Mouse (Mus musculus): ENCODE results near the gene Ercc4.
"Not testable (repeated sequence)": the region's sequence is repeated elsewhere in the genome, so short reads cannot be mapped to it uniquely, and the experiment has no call there.

Gene Ercc4

GRCm38 (mm10) chr16:13109156-13109989 is at the start of gene Ercc4:
Ercc4 (plus strand) TSS chr16:13109684.
- peak; percentile 97 for DNase-seq (ENCODE audit: extremely low read depth, insufficient read length, low spot score)

DNA sequence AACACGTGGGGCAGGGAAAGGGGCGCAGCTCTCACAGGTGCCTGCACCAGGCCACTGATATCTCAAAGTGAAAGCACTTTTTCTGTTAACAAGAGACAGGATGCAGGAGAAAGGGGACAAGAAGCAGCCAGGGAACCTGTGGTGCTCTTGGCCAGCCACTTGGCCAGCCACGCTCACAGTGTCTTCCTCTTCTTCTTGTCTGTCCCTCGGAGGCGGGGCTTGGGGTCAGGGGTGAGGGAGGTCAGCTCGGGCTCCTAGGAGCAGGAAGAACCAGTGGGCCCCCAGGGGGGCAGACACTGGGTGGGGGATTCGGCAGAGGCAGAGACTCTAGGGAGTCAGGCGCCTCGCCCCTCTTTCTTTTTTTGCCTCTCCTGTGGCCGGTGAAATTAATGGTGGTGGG is 48.4 kb upstream of the Ercc4 start:
- DNase-seq (ENCODE audit: extremely low read depth, insufficient read length, low spot score): peak; percentile 10

DNA sequence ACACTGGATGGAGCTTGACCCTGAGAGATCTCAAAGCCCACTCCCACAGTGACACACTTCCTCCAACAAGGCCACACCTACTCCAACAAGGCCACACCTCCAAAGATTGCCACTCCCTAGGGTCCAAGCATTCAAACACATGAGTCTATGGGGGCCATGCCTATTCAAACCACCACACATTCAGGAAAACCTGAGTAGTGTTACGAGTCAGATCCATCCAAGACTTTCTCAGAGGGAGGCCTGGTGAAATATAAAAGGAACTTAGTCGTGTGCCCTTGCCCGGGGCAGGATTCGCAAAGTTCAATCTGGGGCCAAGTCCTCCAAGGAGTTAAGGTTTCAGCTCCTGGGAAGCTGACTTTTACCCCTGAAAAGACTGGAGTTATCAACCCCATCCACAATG is 35.3 kb upstream of the Ercc4 start:
- DNase-seq (ENCODE audit: extremely low read depth, insufficient read length, low spot score): no peak

- no peak for DNase-seq (ENCODE audit: extremely low read depth, insufficient read length, low spot score)
Observed at GRCm38 (mm10) chr16:13080161-13080560, 29.3 kb upstream of the Ercc4 start.

DNA sequence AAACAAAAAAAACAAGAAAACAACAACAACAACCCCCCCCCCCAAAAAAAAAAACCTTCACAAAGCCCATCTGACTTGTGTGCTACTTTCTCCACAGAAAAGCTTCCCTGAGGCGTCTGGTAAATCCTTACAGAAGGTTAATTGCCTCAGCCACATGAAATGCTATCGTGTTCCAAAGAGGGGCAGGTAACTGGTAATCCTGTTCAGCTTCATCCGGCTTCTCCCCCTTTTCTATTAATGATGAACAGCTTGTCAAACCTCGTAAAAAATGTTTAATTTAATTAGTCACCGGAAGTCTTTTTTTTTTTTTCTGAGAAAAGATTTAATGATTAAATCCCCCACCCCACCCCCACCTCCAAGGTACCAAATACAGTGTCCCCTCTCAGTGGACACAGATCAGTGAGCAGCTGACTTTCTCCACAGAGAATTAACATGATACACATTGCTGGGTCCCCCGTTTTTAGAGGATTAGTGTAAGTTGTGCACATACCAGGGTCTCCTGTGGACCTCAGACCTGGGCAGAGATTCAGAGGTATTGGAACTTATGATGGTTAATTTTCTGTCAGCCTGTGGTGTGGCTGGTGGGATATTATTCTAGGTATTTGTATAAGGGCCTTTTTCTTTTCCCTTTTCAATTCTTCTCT is 26.2 kb upstream of the Ercc4 start:
- DNase-seq (ENCODE audit: extremely low read depth, insufficient read length, low spot score): no peak

GRCm38 (mm10) chr16:13108356-13108755 is 1.1 kb upstream of the Ercc4 start:
- DNase-seq (ENCODE audit: extremely low read depth, insufficient read length, low spot score): no peak

DNA sequence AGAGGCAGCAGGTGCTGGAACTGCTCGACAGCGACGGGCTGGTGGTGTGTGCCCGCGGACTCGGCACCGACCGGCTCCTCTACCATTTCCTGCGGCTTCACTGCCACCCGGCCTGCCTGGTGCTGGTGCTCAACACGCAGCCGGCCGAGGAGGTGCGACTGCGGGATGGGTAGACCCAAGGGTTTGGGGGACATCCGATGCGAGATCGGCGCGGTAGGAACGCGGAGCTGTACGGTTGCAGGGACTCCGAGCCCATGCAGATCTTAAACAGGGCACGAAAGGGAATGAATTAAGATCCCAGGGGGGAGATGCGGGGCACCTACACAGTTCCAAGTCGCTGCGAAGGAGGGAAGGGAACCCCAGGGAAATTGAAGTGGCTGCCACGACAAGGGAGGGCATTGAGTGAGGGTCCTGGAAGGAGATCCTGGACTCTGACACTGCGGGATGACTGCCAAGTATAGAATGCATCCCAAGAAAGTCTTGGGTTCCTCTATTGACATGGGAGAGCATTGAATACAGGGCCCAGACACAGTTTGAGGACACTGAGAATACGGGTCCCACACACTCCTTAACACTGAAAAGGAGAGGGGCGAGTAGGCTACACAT is 609 bp downstream of the Ercc4 start:
- DNase-seq (ENCODE audit: extremely low read depth, insufficient read length, low spot score): no peak

- no peak for DNase-seq (ENCODE audit: extremely low read depth, insufficient read length, low spot score)
Observed at GRCm38 (mm10) chr16:13114821-13115220, 5.3 kb downstream of the Ercc4 start.

DNA sequence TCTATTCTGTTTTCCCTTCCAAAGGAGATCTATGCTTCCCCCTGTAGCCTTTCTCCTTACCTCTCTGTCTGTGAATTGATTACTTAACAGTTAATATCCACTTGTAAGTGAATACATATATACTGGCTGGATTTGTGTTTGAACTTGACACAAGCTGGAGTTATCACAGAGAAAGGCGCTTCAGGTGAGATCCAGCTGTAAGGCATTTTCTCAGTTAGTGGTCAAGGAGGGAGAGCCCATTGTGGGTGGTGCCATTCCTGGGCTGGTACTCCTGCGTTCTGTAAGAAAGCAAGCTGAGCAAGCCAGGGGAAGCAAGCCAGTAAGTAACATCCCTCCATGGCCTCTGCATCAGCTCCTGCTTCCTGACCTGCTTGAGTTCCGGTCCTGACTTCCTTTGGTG is 6.0 kb downstream of the Ercc4 start:
- not testable (repeated sequence) for DNase-seq (ENCODE audit: extremely low read depth, insufficient read length, low spot score)

GRCm38 (mm10) chr16:13117299-13117966 is 7.9 kb downstream of the Ercc4 start:
- DNase-seq (ENCODE audit: extremely low read depth, insufficient read length, low spot score): peak; percentile 55

GRCm38 (mm10) chr16:13117967-13118430 is 8.5 kb downstream of the Ercc4 start:
- DNase-seq (ENCODE audit: extremely low read depth, insufficient read length, low spot score): no peak

DNA sequence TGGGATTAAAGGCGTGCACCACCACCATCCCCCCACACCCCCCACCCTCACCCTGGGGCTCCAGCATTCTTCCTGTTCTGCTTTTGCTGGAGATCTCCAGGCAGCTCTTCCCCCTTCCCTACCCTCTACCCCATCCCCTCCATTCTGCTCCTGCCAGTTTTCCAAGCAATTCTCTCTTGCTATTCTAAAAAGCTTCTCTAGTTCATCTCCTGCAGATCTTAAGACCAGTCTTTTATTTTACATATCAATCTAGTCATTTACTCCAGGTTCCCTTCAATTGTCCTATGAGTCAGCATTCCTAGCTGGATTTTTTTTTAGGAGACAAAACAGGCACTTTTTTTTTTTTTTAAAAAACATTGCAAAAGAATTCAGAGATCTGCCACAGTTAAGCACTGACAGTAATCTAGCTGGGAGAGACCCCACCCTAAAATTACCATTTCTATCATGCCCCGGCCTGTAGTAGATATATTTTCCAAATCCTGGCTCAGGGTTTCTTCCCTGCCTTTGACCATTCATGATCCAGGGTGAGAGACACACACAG is 9.3 kb downstream of the Ercc4 start:
- no peak for DNase-seq (ENCODE audit: extremely low read depth, insufficient read length, low spot score)

- no peak for DNase-seq (ENCODE audit: extremely low read depth, insufficient read length, low spot score)
Observed at GRCm38 (mm10) chr16:13119641-13120350, 10.3 kb downstream of the Ercc4 start.

DNA sequence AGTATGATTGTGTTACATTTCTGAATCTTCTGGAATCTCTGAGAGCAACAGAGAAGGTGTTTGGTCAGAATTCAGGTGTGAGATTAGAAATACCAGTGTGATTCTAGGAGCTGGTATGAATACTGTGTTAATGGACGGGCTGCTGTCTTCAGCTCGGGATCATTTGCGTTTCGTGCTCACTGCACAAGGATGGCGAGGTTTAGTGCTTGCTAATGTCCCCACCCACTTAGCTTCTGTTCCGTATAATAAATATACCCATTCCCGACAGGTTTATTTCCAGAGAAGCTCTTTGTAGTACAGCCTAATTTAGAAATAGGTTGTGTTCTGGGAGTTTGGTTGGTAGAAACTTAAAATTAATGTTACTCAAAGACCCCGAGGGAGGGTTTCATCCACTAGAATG is 15.9 kb downstream of the Ercc4 start:
- no peak for DNase-seq (ENCODE audit: extremely low read depth, insufficient read length, low spot score)

GRCm38 (mm10) chr16:13127566-13127965 is 18.1 kb downstream of the Ercc4 start:
- no peak for DNase-seq (ENCODE audit: extremely low read depth, insufficient read length, low spot score)

GRCm38 (mm10) chr16:13130412-13130811 is 20.9 kb downstream of the Ercc4 start:
- no peak for DNase-seq (ENCODE audit: extremely low read depth, insufficient read length, low spot score)

- DNase-seq (ENCODE audit: extremely low read depth, insufficient read length, low spot score): no peak
Observed at GRCm38 (mm10) chr16:13141220-13141619, 31.7 kb downstream of the Ercc4 start.

- no peak for DNase-seq (ENCODE audit: extremely low read depth, insufficient read length, low spot score)
Observed at GRCm38 (mm10) chr16:13143932-13144331, 34.4 kb downstream of the Ercc4 start.

DNA sequence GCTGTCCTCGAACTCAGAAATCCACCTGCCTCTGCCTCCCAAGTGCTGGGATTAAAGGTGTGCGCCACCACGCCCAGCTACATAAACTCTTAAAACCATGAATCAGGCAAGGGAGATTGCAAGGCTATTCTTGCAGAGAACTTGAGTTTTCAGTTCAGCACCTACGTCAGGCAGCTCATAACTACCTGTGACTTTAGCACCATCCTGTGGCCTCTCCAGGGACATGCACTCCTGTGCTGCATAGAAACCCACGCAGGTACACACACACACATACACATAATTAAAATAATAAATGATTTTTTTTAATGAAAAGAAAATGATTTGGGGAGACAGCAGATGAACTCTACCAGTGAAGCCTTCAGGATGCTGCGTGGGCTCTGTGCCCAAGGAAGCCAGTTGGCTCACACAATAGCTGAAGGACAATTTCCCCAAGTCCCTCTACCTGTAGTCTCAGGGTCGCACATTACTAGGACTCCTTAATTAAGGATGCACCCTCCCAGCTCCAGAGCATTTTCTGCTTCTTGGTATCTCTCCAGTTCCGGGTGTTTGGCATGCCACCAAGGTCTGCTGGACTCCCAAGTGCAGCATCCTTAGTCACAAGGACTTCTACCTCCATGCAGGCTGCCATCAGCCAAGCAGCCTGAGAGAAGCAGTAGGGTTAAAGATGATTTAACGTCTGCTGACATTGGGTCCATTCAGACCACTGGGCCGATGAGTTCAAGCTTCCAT is 35.4 kb downstream of the Ercc4 start:
- no peak for DNase-seq (ENCODE audit: extremely low read depth, insufficient read length, low spot score)

DNA sequence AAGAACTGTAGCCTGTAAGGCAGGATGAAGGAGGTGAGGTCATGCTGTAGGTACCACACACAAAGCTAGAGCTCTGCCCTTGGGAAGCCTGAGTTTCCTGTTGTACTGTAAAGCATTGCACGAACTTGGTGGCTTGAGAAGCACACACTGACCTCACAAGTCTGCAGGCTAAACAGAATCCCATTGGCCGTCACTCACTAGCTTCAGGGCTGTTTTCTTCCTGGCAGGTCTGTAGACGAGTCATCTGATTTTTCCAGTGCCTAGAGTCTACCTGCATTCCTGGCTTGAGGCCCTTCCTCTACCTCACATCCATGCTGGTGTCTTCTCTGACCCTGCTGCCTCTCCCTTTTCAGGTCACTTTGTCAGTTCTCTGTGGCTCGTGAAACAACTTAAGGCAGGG is 36.7 kb downstream of the Ercc4 start:
- DNase-seq (ENCODE audit: extremely low read depth, insufficient read length, low spot score): no peak
